Mouse (Mus musculus) bone marrow, adult 2 months (tissue): ENCODE results near the gene 4933416C03Rik.

ENCODE experiments used
- CTCF ChIP-seq: fragments of 200-500 bp; IDR thresholded peaks from 2 replicates; pipeline ENCODE4 v1.5.1; 2011; ENCODE audit warnings: low read length, control low read depth; ENCODE audit not compliant: control insufficient read depth, insufficient read depth
- POLR2A ChIP-seq: fragments of 200-500 bp; IDR thresholded peaks from 2 replicates; pipeline ENCODE4 v1.6.1; 2011; ENCODE audit warnings: low read depth, mild to moderate bottlenecking, control low read depth, low read length, borderline replicate concordance; ENCODE audit not compliant: control insufficient read depth

GRCm38 (mm10) chr10:116146091-116146490, 32.4 kb upstream of the 4933416C03Rik start:
- TF ChIP-seq CTCF (no peak), POLR2A (no peak)
